Mouse (Mus musculus): ENCODE measurements at regions not wholly inside any gene's neighbourhood (a gene's known extent, or its start where the extent isn't known, plus 50 kb on each side); places are given as distances from the start of the nearest gene placed in this dataset.

DNA sequence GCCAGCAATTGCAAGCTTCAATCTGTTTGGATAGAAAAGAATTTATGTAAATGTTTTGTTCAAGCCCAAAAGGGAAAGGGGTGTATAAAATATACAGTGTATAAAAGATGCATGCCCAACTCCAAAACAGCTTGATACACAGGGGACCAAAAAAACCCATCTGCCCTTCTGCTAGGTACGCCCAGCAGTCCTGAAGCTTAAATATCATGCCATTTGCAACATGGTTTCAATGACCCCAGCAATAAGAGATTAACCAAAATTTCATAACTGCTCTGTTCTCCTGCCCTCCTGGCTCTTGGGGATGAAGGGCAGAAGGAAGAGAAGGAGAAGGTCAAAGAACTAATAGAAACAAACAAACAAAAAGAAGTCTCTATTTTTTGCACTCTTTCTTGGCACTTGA is 158.4 kb downstream of the Gm11361 start:
- TF ChIP-seq CTCF (IDR thresholded peaks at IDR 0.05; ENCODE audit: low read depth): no peak
- TF ChIP-seq EP300 (optimal IDR thresholded peaks at IDR 0.05): no peak
